Mouse (Mus musculus): Measurements from ENCODE around the gene Dhx57.

DNA sequence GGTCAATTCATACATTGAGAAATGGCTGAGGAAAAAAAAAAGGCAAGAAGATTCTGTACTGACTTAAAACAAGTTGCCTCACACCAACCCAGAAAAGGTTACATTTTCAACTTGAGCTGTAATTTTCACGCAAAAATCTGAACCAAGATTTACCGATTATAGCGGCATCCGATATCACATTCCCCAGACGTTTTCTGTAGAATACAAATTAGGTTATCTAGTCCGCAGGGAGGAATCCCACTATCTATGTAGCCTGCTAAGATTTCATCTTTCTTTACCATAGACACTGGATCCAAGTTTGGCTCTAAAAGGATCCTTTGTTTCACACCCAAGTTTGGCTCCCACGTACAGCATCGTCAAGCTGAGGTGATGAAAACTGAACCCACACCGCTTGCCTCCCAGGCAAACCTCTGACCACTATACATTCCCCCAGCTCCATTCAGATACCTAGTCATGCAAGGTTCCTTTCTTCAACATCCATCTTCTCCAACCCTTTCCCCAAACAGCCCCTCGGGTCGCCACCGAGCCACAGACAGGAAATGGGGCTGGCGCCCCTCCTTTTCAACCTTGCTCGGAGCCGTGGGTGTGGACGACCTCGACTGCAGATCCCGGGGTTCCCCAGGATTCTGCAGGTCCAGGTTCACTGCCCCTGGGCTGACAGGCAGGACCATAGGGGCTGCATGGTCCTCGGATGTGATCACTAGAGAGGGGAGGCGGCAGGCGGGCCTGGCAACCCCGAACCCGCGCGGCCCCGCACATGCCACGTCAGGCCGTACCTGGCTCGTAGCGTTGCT, 799 bp downstream of the Dhx57 start:
- no peak for TF ChIP-seq CTCF (IDR thresholded peaks at IDR 0.05; ENCODE audit: borderline replicate concordance, control insufficient read depth, extremely low read depth, insufficient read depth, low read length, poor library complexity)
- peak; percentile 28; the same call in 1 of the 2 replicates for TF ChIP-seq POLR2A (IDR thresholded peaks at IDR 0.05; ENCODE audit: control insufficient read depth, extremely low read depth, insufficient read depth, low read length, poor library complexity)
